Mouse (Mus musculus) cerebral cortex, adult 2 months (tissue): ENCODE results near the gene Ttn.

Experiments
- WGBS: fragments of 180-500 bp; shearing (Covaris S2); methylation state at CpG from one replicate; pipeline ENCODE4 v1.1.7; 2018; 5-methylcytosine and 5-hydroxymethylcytosine counted together

Gene Ttn

DNA sequence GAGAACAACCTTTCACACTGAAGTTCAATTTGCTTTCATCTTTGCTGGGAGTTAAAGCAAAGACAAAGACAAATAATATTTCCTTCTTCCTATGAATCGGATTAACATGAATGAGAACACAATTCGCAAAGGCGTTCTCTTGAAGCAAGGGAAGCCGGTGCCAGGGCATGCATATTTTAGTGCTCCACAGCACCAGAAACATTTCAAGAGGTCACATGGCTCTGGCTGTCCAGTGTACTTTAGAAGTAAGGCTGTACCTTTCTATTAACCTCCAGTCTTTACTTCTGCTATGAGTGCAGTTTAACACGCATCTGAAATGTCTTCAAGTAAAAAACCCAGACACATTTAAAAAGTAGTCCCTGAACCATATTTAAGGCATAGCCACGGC, 20.3 kb downstream of the Ttn start:
- 80% methylated on average over 6 of the region's 6 CpGs for WGBS

DNA sequence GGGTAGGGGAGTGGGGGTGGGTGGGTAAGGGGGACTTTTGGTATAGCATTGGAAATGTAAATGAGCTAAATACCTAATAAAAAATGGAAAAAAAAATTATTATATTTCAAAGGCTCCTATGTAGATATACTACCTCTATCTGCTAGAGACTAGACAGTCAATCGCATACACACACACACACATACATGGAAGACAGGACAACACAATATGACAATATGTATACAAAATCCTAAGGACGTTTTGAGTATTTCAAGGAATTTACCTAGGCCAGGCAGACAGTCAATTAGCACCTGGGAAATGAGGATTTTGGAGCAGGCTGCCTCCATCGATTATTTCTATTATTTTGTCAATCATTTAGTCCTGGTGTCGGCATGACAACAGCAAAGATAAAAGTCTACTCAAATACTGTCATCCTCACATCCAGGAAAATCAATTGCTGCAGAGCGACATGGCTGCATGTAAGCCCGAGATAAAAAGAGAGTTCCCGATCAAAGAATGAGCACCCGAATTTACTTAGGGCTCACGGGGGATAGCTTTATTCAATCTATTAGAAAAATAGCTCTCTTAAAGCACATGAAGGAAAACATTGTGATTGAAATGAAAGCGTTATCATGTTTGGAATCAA, 20.8 kb downstream of the Ttn start:
- WGBS: 85% methylated on average over 10 of the region's 10 CpGs

DNA sequence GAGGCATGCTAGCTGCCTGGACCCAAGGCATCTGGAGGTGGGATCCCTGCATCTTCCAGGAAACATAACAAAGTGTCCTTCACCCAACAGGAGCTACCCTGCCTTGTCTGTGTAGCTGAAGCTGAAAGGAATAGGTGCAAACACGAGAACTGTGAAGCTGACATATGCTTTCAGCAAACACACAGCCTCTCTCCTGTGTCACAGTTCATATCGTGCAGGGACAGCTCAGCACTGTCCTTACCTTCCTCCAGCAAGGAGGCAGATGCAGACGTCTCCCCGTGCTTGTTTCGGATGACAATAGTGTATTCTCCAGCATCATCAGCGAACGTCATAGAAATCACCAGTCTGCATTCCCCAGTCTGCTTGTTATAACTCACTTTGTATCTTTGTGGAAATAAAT, 32.6 kb downstream of the Ttn start:
- WGBS: 80% methylated on average over 7 of the region's 7 CpGs

DNA sequence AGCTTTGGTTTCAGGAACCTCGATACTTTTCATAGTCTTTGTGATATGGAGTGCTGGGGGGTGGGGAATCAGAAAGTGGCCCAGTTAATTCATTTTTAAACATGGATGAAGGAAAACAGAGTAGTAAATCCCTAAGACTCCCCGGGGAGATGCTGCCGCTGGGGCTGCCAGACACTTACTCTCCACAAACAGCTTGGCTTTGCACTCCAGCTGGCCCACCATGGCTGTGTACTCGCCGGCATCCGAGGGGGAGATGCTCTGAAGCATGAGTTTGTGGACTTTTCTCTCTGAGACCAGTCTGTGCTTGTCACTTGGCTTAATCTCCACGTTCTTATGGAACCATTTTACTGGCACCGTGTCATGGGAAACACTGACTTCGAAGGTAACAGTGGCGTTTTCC, 43.8 kb downstream of the Ttn start:
- WGBS: 55% methylated on average over 10 of the region's 10 CpGs

DNA sequence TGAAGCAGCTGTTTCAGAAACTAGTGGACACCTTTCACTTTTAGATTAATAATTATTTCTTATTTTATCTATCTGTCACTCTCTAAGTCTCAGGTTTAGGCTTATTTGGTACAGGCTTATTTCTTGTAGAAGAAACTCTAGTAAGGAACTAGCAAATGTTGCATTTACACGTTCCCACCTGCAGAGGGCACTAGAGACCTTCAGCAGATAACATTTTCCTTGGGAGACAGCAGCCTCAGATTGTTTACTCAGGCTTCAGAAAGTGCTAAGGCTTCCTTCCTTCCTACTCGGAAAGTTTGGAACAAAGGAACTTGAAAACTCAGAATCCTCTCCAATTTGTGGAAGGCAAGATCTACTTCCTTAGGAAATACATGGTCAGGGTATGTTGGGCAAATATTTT, 52.6 kb downstream of the Ttn start:
- WGBS: under 1% methylated on average over 2 of the region's 2 CpGs

DNA sequence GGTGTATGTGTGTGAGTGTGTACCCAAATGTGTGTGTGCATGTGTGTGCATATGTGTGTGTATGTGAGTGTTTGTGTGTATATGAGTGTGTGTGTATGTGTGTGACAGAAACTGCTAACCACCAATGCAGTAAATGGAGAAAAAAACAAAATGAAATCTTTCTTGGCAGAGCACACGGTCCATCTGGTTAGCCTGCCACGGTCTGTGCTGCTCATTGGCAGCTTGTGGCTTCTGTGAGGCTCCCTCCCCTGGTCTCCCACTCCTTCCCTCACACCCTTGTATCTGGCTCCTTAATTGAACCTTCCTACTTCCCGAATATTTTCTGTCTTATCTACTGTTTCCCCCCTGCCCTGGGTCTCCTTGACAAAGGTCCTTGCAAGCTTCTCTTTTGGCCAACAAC, 53.5 kb downstream of the Ttn start:
- WGBS: 28% methylated on average over 3 of the region's 3 CpGs

DNA sequence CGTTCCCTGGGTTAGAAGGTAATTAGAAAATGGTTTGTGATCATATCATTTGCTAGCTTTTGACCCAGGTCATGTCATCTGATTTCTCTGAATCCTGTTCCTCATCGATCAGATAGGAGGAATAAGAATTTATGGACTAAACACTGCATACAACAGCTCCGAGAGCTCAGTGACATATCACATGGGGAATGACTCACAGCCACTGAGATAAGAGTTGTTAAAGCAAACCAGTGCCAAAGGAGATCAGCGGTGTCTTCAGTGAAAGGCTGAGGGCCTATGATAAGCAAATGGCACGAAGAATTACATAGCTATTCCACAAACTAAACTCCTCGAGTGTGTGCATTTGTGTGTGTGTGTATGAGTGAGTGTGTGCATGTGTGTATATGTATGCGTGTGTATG, 54.0 kb downstream of the Ttn start:
- WGBS: 73% methylated on average over 7 of the region's 7 CpGs

DNA sequence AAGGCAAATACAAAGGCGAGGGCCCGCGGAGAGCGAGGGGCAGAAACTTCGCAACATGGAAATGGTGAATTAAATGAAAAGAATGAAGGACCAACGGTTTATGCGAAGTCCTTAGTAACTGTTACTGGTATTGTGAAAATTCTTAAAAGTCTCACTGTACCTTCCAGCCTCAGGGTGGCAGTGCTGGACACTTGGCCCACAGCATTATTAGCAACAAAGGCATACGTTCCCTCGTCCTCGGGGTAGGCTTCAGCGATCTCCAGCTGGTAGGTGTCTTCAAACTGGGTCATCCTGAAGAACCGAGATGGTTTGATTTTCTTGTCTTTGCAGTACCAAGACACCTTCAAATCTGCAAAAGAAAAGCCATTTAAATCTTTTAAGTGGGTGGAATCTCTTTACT, 55.4 kb downstream of the Ttn start:
- WGBS: 56% methylated on average over 12 of the region's 12 CpGs

DNA sequence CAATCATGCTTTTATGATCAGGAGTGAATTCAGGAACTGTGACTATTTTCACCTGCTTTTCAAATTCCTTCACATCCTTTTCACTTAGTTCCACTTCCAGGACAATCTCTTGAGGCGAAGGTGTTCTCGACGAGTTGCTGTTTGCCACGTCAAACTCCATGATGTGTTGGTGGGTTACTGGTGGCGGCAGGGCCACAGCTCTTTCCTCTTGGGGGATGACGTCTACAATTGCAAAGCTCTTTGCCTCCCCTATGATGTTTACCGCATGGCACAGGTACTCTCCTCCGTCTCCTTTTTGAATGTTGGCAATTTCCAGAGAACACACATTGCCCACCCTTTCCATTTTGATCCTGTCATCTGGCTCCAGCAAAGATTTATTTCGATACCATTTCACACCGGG, 67.4 kb downstream of the Ttn start:
- WGBS: 97% methylated on average over 10 of the region's 10 CpGs

DNA sequence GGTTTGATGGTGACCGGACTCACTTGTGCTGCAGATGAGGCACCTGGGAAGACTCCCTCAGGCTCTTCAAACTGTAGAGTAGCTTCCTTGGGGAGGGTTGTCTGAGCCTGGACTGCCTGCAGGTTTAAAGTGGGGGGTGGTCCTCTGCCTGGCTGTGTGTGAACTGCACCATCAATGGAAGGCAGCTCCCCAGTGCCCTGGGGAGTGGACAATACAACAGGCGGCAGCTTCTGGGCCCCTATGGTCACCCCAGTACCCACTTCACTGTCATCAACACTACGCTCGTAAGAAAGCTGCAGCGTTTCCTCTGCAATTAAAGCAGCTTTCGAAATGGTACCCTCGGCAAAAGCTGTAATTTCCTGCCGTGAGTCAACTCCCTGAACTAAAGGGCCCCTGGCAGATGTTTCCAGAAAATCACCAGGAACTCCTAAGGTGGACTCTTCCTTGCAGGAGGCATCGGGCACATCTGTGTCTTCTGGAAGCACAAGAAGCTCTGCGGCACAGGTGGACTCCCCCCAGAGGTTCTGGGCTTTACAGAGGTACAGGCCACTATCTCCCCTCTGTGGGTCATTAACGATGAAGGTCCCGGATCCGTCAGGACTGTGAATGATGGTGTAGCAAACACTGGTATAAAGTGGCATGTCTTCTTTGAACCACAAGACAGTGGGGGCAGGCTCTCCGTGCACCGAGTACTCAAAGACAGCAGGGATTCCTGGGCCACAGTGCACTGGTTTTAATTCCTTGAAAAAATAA, 73.5 kb downstream of the Ttn start:
- WGBS: 87% methylated on average over 15 of the region's 15 CpGs

DNA sequence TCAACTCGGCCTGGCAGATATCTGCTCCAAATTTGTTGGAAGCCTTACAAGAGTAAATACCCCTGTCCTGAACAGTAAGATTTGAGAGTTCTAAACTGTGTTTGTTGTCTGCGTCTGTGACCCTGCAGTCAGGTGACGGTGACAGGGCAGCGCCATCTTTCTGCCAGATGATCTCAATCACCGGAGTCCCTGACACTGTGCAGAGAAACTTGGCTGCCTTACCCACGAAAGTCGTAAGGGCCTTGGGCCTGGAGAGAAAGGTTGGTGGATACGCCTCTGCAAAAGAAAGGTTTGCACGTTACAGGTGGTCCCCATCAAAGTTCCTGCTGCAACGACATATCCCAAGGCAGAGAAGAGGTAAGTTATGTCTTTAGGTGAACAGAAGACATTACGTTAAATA, 79.0 kb downstream of the Ttn start:
- 95% methylated on average over 11 of the region's 11 CpGs for WGBS

DNA sequence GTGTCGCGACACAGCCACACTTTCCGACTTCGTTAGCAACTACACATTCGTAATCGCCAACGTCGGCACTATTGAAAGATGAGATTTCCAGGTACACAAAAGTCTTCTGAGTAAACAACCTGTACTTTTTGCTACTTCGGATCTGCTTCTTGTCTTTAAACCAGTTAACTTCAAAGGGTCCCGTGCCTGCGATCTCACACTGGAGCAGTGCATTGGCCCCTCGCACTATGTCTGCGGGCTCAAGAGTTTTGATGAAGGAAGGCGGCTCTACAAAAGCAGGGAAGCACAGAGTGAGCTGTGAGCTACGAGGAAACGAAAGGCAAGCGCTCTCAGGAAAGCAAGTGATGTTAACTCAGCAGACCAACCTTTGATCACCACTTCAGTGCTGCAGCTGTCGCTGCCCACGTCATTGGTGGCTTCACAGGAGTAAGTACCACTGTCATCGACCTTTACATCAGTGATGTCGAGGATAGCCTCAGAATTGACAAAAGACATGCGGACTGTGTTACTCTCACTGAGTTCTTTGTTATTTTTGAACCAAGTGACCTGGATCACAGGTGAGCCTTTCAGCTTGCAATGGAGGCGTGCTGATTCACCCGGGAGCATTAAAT, 80.8 kb downstream of the Ttn start:
- 92% methylated on average over 24 of the region's 24 CpGs for WGBS

DNA sequence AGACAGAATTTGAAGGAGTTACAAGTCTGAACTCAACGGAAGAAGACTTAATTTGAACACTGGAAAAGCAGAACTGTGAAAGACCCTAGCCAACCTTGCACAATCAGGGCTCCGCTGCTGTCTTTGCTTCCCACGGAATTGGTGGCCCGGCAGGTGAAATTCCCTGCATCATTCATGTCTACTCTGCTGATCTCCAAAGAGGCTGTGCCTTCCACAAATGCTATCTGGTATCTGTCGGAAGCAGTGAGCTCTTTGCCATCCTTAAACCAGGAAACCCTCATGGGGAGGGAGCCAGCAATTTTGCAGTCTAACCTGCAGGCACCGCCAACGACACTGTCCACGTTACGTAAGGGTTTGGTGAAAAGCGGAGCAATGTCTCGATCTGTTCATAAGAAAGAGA, 82.5 kb downstream of the Ttn start:
- 93% methylated on average over 11 of the region's 11 CpGs for WGBS

DNA sequence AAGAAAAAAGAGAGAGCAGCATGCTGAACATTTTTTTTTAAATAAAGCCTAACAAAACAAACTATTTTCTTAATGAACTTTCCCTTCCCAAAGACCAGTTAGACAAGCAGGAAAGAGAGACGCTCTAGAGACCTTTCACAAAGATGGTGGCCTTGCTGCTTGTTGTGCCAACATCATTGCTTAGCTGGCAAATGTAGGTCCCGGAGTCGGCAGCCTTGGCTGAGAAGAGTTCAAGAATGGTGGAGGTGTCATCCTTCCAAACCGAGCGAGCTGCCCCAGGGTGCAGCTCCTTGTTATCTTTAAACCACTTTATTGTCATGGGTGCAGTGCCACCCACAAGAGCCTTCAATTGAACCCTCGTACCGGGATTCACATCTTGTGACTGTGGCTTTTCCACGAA, 85.4 kb downstream of the Ttn start:
- 91% methylated on average over 8 of the region's 8 CpGs for WGBS

DNA sequence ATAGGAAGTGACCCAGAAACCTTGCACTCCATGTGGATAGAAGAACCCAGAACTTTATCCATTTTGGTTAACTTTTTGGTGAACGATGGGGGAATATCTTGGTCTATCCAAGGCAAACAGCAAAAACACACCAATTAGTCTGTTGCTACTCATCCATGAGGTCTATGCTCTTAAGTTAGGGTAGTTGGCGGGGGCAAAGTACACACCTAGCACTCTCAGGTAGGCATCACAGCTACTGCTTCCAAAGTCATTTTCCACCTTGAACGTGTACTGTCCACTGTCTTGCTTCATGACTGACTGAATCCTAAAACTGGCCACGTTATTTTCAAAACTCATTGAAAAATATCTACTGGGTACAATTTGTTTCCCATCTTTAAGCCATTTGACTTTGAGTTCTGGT, 87.0 kb downstream of the Ttn start:
- WGBS: 95% methylated on average over 4 of the region's 4 CpGs

DNA sequence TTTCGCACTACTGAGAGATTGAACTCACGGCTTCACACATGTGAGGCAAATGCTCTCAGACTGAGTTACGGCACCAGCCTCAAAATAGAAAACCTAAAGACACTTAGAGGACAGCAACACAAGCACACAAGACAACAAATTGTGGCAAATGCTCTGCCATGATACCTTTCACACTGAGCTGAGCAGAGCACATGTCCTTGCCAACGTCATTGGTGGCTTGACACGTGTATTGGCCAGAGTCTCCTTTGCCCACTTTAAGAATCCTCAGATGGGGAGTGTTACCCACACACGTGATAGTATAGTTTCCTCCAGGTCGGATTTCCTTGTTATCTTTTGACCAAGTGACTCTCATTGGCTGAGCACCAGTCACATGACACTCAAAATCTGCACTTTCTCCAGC, 93.6 kb downstream of the Ttn start:
- 86% methylated on average over 7 of the region's 7 CpGs for WGBS

DNA sequence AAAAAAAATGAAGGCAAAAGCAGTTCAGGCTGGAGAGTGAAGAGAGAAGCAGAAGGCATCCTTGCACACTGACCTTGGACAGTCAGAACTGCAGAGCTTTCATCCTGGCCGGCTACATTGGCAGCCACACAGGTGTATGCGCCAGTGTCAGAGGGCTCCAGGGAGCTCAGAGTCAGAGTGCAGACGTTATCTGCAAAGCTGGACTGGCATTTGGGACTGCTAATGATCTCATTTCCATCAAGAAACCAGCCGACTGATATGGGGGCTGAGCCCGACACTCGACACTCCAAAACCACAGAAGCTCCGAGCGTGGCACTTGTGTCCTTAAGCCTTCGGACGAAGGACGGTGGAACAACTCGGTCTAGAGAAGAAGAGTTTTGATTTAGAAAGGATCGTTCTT, 96.5 kb downstream of the Ttn start:
- 88% methylated on average over 13 of the region's 13 CpGs for WGBS

DNA sequence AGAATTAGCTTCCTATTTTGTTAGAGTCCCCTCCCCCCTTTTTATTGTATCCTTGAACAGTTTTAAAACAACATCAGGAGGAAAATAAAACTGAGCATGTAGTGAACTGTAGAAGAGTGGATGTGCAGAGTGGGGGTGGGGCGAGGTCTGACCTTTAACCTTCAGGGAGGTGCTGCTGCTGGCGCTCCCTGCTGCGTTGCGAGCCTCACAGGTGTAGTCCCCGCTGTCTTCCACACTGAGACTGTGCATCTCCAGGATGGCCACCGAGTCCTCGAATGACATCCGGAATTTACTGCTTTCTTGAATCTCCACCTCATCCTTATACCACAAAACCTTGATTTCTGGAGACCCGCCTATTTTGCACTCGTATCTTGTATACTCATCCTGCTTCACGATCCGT, 100.9 kb downstream of the Ttn start:
- WGBS: 94% methylated on average over 12 of the region's 12 CpGs

DNA sequence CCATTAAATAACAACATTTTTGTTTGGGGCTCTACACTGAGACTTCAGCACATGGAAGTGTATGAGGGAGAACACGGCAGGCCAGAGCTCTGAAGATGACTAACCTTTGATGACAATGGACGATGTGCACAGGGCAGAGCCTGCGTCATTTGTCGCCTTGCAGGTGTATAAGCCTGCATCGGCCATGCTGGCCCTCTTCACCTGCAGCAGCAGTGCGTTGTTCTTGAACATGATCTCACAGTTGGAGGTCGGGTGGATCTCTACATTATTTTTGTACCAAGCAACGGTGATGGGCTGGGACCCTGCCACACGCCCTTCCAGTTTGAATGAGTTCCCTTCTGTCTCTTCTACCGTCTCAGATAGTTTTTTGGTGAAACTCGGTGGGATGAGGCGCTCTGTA, 106.8 kb downstream of the Ttn start:
- 93% methylated on average over 12 of the region's 12 CpGs for WGBS

DNA sequence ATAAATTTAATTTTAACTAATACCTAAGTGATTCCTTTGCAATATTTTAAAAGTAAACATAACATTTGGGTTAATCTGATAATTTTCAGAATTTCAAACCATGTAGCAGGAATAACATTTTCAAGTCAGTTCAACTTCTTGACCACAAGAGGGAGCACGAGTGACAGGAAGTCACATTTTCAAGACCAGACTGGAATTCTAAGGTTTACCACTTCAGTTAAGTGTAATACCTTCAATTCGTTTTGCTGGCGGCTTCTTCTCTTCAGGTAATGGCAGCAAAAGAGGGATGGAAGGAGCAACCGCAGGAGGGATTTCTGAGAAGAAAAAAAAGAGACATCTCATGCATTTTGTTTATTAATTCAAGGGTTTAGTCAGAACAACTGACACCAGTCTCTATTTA, 115.4 kb downstream of the Ttn start:
- WGBS: 15% methylated on average over 4 of the region's 4 CpGs

DNA sequence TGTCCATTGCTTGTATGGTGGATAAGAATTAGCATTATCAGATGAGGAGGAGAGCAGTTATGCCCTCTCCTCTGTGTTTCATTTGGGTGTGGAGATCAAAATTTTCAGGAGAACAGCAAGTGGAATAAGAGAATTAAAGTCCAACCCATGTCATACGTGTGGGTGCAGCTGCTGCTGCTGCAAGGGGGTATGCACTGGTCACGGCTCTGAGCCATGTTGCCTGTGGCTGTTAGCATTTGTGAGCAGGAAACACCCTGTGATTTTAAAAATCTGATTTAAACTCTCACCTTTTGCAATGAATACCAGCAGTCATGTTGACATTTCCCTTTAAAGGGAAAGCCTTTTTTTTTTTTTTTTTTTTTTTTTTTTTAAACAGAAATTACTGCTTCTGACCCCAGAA, 116.8 kb downstream of the Ttn start:
- 93% methylated on average over 2 of the region's 2 CpGs for WGBS

DNA sequence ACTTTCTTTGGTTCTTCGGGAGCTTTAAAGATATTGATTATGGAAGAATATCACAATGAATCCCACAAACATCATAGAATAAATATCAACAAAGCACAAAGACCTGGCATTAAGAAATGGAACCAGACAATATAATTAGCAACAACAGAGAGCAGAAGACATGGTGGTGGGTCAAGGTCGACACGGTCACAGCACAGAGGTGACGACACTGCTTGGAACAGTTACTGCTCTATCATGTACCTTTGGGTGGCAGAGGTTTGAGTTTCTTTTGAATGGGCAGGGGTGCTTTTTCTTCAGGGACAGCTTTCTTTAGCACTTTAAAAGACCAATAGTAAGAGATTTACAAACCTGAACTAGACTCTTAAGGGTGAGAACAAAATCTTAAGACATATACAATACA, 132.3 kb downstream of the Ttn start:
- WGBS: 93% methylated on average over 4 of the region's 4 CpGs

DNA sequence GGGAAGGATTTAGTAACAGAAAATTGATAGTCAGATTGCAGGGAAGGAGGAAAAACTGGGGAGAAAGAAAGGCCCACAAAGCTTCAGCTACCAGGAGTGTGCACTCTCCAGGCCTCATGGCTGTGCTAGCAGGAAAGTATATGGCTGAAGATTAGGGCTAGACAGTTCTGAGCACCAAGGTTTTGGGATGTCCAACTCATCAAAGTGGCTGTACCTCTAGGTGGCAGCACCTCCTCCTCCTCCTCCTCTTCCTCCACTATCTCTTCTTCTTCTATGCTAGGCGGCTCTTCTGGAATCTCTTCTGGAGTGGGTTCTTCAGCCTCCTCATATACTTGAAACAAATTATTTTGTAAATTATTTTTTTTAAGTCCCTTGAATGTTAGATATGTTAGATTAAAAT, 139.2 kb downstream of the Ttn start:
- WGBS: 95% methylated on average over 1 of the region's 1 CpGs

DNA sequence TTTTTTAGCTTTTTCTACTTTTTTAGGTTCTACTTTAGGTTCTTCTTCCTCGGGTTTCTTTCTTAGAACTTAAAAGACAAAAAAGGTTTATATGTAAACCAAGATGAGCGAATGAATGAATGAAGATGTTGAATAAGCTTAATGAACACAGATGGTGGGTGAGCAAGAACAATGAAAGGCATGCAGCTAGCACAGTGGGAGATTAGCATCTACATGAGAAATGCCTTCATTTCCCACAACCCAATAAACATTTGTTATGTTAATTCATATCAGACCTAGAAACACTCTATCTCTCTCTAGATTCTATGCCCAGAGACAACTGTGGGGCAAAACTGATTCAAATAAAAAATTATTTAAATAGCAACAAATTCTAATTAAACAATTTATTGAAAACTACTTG, 164.6 kb downstream of the Ttn start:
- WGBS: 57% methylated on average over 2 of the region's 2 CpGs
